Mouse (Mus musculus): Measurements from ENCODE around the gene Olfr155.

The Olfr155 gene

DNA sequence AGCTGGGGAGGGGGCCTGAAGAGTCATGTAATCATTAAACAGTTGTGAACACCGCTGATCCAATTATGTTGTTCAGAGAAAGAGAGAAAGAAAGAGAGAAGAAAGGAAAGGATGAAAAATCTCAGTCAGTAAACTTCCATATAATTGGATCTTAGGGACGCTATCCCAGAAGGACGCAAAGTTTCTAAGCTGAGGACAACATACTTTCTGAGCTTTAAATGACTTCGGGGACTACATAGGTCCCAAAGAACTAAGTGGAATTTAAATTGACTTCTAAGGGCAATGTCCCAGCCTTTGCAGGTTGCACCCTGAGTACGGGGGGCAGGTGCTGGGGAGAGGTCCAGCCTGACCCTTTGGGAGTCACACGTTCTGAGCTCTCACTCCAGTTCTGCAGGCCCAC is at the start of gene Olfr155:
Gene Olfr155, plus strand, starts transcription at position 301 of the 400 bp plus-strand sequence.
- no peak for DNase-seq (ENCODE audit: low spot score in 2 of 2)

DNA sequence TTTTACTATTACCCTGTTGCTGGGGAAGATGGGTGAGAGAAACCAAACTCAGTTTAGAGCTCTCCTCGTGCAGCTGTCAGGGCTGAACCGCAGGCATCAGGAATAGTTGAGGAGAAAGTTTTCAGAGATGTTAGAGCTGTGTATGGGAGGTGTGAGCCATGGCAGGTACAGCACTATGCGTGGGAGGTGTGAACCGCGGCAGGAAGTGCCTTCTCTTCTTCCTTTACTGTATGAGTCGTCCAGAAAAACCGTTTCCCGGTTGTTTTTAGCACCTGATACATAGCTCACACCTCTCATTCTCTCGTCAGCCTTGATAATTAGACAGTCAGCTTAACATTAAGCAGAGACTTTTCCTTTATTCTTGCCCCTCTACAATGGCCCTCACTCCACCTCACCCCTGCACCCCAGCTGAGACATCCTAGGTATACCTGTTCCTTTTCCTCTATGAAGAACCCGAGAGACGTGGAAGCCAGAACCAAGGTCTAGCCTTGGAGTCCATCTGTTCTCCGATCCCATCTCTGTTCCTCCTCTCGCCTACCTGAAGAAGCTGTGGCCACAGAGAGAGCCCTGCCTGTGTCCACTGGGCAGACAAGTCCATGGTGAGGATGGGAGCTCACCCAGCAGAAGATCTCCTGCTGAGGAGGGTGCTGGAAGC is 28.3 kb upstream of the Olfr155 start:
- no peak for DNase-seq (ENCODE audit: low spot score in 2 of 2)

DNA sequence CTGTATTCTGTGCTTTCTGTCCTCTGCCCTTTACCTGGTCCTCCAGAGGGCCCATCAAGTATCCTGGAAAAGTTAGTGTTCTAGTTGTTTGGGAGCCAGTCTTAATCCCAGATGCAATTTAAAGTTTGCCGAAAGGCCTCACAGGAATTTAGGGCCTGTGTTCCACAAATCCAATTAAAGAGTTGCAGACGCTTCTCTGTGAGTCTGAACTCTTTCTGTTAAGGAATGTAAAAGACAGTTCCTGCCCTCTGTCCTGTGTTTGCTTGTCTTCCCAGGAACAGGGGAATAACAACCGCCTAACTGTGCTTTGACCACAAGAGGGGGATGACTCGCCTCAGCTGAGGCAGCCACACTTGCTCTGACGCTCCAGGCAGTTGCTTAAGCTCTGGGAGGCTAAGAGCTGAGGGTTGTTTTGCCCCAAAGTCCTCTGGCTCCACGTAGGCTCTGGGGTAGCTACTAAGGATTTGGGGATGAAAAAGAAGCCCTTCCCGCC is 27.5 kb upstream of the Olfr155 start, which contains the start of gene Olfr156:
Gene Olfr156, minus strand, starts transcription at position 51 of the 493 bp plus-strand sequence.
- no peak for DNase-seq (ENCODE audit: low spot score in 2 of 2)

DNA sequence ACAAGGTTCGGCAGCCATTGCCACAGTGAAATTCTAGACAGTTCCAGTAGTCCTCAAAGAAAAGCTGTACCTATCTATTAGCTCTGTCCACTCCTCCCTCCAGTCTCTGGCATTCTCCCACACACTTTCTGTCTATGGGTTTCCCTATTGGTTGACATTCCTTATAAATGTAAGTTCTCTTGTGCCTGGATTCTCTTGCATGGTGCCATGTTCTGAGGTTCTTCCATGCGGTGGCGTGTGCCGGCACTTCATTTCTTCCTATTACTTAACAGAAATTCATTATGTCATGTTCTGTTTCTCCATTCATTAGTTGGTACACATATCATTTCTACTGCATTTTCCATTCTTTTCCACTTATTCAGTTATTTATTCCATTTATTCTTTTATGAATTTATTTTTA is 22.6 kb upstream of the Olfr155 start:
- no peak for DNase-seq (ENCODE audit: low spot score in 2 of 2)

DNA sequence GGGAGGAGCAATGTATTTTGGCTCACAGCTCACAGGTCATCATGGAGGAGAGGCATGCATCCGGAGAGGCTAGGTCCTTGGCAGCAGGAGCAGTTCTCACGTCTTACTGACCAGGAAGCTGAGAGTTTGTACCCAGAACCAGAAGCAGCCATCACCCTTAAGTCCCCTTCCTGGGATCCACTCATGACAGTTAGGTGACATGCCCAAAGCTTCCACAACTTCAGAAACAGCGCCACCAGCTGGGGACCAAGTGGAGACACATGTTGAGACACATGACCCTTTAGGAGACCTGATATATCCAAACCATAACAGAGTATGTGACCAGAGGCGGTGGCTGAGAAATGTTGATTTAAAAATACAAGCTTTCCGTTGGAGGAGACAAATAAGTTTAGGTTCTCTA is 19.3 kb upstream of the Olfr155 start:
- peak; percentile 0 to 13 for DNase-seq (ENCODE audit: low spot score in 2 of 2)

DNA sequence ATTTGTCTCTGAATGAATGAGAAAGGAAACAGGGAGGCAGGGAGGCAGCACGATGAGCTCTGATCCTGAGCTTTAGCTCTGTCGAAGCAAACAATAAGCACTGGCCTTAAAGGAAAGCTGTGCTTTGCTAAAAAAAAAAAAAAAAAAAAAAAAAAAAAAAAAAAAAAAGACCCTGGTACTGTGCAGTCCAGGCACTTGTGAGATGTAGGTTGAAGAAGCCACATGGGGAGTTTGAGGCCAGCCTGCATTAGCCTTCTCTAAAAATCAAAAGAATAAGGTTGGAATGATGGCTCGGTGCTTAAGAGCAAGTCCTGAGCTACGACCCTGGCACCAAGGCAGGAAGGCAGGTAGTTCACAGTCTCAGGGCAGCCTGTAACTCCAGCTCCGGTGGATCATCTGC is 17.6 kb upstream of the Olfr155 start:
- no peak for DNase-seq (ENCODE audit: low spot score in 2 of 2)

DNA sequence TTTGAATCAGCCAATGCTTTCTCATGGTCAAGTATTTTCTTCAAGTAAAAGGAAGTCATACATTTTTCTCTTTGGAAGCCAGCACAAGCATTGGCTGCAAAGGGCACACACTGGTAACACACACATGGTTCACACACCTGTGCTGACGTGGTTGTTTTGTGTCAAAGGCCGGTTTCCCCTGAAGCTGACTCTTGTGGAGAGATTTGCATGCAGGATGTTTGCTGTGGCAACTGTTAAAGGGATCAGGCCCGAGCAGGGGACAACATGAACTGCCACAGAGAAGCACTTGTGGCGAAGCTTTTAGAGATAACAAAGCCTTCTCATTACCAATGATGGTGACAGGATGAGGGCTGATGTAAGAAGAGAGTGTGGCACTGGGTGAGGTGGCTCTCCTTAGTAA is 16.6 kb upstream of the Olfr155 start:
- DNase-seq (ENCODE audit: low spot score in 2 of 2), result no peak

DNA sequence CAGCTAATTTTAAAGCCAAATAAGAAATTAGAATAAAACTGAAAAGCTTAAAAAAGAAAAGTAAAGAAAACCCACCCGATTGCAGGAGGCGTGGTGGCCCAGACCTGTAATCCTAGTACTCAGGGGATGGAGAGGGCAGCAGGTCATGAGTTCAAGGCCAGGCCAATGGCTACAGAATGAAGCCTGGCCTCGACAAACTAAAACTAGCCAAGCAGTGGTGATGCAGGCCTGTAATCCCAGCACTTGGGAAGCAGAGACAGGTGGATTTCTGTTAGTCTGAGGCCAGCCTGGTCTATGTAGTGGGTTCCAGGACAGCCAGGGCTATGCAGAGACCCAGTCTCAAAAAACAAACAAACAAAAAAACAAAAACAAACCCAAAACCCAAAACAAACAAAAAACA is 13.0 kb upstream of the Olfr155 start:
- no peak for DNase-seq (ENCODE audit: low spot score in 2 of 2)

DNA sequence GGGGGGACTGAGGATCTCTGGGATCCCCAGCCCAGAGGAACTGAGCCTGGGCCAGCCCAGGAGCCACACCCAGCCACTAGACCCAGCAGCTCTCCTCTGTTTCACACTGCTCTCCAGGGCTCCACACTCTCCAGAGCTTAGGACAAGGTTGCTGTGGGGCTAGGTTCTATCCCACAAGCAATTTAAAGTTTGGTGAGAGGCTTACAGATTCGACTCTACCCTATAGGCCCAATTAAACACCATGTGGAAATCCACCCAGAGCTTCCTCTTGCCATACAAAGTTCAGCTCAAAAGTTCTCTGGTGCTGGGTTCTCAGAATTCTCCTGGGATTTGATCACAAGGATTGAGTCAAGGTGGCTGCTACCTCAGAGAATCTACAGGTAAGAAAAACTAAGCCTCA is 11.3 kb upstream of the Olfr155 start, which contains the start of gene Olfr157:
Gene Olfr157, minus strand, starts transcription at position 101 of the 400 bp plus-strand sequence.
- no peak for DNase-seq (ENCODE audit: low spot score in 2 of 2)

DNA sequence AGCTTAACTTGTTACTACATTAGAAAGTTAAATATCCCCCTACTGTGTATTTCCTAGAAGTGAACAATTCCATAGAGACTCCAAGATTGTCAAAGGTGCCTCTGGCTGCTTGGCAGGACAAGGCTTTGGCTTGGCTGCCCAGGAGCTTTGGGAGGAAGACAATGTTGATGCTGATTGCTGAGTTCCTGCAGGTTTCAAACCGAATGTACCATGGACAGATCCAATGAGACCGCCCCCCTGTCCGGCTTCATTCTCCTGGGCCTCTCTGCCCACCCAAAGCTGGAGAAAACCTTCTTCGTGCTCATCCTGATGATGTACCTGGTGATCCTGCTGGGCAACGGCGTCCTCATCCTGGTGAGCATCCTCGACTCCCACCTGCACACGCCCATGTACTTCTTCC is 2.7 kb downstream of the Olfr155 start:
- DNase-seq (ENCODE audit: low spot score in 2 of 2), result no peak

DNA sequence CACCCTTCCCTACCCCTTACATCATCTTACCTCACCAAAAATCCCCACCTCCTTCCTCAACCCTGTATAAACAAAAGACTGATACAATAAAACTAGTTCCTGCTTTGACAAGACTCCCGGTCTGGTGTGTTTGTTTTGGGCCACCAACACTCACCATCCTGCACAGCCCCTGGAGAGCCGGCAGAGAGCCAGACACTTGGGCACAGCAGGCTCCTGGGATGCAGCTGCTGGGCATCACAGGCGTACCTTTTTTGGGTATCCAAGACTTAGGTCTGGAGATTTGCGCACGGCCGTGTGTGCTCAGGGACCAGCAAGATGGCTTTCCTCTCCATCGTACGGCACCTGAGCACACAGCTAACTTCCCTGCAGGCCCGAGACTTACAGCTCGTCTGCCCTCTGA is 8.5 kb downstream of the Olfr155 start:
- no peak for DNase-seq (ENCODE audit: low spot score in 2 of 2)

DNA sequence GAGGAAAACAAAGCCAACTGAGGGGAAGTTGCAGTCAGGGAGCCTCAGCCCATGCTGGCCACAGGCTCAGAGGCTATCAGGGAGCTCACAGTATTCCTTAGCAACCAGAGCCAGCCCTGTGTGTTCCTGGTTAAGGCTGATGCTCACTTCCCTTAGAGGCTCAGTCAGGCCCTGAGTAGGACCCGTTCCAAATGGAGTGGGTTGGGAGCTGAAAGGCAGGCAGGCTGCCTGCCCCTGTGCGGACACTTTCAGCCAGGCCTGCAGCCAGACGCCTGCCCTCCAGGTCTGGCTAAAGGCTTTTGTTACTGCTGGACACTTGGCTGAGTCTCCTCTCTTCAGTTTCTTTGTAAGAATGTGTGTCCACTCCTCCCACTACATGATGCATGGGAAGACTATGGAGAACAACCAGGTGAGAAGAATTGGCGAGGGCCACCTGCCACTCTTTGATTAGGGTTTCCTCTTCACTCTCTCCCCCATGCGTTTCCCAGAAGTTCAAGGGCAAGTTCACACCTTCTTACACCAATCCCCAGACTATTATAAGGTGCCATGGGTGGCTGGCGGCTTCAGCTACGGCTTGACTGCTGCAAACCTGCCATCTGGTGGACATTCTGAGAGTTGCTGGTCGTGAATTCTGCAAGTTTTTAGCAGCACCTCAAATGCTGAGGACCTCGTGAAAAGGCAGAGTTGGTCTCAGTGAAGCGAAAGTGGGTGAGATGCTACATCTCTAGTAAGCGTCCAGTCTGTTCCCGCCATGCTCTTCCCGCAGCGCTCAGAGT is 9.6 kb downstream of the Olfr155 start:
- DNase-seq (ENCODE audit: low spot score in 2 of 2), result peak in 1 of 2 experiments; percentile 68

DNA sequence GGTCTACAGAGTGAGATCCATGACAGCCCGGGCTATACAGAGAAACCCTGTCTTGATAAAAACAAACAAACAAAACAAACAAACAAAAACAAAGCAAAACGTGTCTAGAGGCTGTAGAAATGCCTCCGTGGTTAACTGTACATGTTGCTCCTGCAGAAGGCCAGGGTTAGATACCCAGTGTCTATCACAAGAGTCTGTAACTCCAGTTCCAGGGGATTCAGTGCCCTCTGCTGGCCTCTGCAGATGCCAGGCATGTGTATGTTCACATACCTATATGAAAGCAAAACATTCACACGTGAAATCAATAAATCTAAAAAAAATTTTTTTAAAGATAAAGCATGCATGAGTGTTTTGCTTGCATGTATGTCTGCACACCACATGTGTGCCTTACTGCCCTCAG is 11.9 kb downstream of the Olfr155 start:
- DNase-seq (ENCODE audit: low spot score in 2 of 2), result no peak

DNA sequence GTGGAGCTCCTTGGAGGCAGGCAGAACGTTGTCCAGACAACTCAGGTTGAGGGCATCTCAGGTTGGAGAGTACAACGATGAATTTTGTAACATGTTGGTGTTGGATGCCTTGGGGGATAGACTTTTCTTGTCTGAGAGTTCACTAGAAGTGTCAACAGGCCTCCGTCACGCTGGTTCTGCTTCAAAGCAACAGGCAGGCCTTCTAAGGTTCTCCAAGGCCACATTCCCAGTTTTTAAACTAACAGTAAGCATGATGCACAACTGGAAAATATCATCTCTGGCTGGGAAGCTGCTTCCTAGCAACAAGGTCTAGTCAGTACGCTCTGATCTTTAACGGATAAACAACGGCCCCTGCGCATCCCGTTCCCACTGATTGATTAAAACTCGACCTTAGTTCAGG is 18.5 kb downstream of the Olfr155 start:
- no peak for DNase-seq (ENCODE audit: low spot score in 2 of 2)

DNA sequence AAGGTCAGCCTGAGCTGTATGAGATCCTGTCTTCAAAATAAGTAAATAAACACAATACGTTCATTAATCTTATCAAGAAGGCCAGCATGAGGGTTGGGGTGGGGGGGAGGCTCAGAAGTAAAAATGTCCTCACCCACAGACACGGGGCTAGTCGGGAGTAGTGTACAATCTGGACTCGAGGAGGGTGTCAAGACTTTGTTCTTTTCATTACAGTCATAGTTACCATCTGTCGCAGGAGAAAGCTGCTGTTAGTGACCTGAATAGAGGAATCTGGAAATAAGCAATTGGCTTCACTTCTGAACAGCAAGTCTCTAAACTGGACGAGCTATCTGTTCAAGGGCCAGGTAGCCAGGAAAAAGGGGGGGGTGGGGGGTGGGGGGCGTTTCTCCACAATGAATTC is 23.1 kb downstream of the Olfr155 start:
- DNase-seq (ENCODE audit: low spot score in 2 of 2), result no peak

DNA sequence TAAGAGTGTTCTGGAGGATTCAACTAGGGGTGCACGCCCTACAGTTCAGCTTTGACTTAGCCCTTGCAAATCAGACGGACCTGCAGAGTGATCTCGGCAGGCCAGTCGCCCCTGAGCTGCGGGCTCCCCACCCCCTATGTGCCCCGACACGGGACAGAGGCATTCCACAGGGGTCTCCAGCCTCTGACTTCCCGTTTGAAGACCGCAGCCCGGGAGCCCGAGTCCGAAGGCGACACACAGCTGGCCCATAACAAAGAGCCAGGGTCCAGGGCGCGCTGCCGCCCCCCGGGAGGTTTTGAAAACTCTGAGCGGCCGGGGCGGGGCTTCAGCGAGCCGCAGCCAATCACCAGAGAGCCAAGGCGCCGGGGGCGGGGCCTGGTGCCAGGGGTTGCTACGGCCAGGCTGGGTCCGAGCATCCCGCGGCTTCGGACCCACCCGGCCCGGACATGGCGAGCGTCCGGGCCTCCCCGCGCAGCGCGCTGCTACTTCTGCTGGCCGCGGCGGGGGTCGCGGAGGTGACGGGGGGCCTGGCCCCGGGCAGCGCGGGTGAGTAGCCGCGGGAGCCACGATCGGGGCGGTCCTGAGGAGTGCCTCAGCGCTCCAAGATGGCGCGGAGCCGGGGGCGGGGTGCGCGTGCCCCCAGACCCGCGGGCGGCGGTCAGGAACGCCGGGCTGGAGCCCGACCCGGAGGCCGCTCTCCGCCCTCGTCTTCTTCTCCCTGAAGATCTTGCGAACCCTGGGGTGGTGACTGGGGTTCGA is 24.0 kb downstream of the Olfr155 start, which contains the start of gene Reck:
Gene Reck, plus strand, starts transcription at position 371 of the 759 bp plus-strand sequence.
- DNase-seq (ENCODE audit: low spot score in 2 of 2), result peak; percentile 71 to 81

DNA sequence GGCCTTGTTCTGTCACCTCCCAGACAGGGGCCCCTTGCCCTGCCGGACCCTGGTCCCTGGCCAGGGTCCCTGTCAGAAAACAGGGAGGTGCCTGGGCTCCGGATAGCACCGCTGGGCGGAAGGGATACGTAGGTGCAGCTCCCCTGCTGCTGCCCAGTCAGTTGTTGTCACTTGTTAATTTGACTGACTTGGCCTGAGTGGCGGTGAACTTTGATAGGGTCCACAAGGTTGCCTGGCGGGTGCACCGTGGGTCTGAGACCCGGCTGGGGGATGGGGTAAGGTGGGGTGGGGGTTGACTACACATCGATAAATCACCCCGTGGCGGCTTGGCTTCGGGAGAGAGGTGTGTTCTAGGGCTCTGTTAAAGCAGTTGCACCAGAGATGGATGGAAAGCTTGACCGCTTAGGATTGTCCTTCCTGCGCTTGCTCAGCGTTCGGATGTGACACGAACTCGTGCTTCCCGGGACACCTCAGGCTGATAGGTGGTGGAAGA is 24.6 kb downstream of the Olfr155 start:
- peak in 1 of 2 experiments; percentile 19 for DNase-seq (ENCODE audit: low spot score in 2 of 2)

DNA sequence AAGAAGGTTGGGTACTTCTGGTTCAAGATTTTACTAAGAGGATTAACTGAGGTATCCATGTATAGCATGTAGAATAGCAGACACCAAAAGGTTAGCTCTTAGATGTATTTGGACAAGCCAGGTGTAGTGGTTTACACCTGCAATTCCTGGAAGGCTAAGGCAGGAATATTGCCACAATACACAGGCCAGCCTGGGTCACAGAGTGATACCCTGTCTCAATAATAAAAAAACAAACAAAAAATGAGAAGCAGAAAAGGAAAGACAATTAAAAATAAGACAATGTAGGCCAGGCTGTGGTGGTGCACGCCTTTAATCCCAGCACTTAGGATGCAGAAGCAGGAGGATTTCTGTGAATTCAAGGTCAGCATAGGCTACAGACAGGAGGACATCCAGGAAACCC is 25.9 kb downstream of the Olfr155 start:
- DNase-seq (ENCODE audit: low spot score in 2 of 2), result no peak

DNA sequence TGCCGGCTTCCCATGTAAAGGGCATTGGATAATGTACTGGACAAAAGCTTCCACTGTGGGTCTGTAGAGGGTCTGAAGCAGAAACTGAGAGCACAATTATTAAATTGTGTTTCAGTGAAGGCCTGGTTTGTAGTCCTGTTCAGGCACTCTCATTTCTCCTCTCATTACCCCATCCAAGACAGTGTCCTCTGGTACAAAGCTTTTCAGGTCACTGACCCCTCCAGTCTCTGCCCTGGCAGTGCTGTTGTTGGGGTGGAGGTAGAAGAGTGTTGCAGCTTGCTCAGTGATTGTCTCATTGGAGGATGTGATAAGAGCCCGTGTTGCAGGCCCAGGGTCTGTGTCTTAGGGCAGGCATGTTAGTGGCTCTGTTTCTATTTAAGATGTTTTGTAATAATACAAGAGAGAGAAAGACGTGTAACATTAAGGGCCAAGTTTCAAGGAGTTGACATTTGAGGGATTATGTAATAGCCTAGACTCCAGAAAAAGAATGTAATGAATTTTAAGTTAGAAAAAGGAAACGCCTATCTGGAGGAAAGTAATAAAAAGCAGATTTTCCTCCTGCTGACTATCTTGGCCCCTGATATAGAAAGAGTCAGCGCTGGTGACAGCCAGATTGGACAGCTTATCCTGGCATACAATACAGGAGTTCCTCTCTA is 26.9 kb downstream of the Olfr155 start:
- no peak for DNase-seq (ENCODE audit: low spot score in 2 of 2)

DNA sequence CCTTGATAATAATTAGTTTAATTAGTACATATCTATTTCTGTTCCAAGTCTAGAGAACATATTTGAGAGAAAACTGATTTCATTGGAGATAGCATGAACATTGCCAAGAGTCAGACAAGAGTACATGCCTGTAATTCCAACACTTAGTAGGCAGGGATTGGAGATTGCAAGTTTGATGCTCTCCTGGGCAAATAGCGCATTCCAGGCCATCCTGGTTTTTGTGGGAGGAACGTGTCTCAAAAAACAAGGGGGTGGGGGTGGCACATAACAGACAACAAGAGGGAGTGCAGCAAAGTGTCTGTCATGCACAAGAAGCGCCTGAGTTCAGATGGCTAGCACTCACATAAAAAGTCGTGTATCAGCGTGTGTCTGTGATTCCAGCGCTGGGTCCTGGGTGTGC is 28.2 kb downstream of the Olfr155 start:
- no peak for DNase-seq (ENCODE audit: low spot score in 2 of 2)

DNA sequence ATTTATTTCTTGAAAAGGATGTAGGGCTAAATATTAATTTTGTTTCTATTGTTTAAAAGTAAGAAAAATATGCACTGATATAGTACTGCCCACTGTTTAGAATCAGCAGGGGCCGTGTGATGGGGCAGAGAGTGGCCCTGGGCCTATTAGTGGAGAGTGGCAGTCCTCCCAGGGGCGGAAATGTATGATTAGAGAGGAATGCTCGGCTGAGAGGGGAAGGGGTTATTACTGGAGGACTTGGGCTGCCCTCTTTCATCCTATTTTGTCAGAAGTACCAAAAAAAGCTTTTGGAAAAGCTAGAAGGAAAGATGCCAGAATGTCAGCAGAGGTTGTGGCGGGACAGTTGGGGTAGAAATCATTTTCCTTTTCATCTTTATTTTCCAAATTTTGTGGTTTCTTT is 32.8 kb downstream of the Olfr155 start:
- DNase-seq (ENCODE audit: low spot score in 2 of 2), result no peak

DNA sequence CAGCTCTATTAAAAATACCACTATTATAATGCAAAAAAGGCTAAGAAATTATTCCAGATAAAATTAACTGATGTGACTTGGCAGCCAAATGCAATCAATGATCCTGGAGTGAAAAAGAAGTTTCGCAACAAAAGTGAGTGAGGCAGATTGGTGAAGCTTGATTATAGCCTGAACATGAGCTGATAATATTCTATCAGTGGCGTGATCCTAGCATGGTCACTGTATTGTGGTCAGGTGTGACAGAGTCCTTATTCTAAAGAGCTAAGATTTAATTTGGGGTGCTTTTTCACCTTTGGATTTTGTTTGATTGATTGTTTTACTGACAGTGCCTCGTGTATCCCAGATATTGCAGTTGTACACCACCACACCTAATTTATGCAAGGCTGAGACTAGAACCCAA is 39.9 kb downstream of the Olfr155 start:
- no peak for DNase-seq (ENCODE audit: low spot score in 2 of 2)

Measured in spleen, postnatal 10 days (tissue).